Mouse (Mus musculus) forelimb bud, embryonic 11.5 days (tissue): ENCODE measurements around the gene Dock1.

Source experiments
- DNase-seq: peaks from one replicate; pipeline ENCODE4 v3.0.0-alpha.2; 2012; ENCODE audit warnings: low read depth, low spot score

The Dock1 gene

DNA sequence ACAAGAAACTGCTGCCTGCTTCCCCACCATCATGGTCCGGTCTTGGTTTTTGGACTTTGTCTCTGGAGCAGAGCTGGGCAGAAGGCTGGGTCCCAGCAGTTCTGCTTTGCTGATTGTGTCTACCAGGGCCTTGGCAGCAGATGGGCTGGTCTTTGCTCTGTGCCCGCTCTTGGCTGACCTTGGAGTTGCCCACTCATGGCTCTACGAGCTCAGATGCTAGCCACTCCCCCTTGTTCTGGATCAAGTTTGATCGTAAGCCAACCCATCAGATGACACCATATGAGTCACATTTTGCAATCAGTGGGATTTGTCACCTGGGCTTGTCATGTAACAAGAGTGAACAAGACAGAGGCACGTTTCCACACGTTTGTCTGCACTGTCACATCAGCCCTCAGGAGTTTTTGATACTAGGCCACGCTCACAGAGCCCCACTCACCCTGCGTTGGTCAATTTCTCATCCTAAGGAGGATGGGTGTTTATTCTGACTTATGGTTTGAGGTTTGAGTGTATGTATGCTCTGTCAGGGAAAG lies 382.8 kb downstream of the Dock1 start:
- DNase-seq: no peak

DNA sequence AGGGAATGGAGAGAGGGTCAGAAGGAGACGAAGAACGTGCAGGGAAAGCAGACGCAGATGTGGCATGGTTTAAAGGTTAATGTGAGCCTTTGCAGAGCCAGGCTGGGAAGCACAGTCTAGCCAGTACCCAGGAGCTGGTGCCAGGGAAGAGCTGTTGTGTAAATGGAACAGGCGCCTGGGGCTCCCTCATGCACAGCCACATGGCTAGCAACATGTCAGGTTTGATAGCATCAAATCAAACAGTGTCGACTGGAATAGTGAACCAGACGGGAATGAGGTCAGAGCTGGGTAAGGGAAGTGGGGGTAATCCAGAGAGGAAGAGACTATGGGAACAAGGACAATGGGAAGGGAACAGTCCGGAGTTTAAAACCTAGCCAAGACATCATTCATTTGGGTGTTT lies 384.2 kb downstream of the Dock1 start:
- DNase-seq: no peak

DNA sequence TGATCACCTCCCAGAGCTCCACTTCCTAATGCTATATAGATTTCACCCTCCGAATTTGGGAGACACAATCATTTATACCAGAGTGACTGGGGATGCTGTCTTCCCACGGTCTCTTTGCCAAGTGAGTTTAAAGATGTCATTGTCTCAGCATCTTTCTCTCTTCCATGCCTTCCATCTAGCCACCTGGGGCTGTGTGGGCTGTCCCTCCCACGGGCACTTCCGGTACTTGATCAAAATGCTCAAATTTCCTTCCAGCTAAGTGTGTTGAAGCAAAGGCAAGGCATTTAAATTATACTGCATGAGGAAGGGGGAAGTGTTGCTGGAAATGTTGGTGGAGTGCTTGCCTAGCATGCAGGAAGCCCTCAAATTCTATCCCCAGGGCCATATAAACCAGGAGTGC lies 388.6 kb downstream of the Dock1 start:
- DNase-seq: no peak

DNA sequence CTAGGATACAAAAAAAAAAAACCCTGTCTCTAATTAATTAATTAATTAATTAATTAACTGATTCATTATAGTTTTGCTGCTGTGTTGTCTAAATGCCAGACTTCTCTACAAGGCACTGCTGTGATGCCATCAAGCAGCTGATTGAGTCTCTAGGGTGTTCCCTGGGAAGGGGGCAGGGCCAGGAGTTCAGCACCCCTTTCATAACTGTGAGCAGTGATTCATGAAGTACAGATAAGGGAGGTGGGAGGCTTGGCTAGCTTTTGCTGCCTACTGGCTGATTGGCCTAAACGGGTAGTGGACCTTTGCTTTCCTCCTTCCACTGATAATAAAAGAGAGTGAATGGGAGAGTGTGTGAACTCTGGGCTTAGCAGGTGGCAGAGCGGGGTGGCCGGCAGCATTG lies 389.1 kb downstream of the Dock1 start:
- DNase-seq: no peak

DNA sequence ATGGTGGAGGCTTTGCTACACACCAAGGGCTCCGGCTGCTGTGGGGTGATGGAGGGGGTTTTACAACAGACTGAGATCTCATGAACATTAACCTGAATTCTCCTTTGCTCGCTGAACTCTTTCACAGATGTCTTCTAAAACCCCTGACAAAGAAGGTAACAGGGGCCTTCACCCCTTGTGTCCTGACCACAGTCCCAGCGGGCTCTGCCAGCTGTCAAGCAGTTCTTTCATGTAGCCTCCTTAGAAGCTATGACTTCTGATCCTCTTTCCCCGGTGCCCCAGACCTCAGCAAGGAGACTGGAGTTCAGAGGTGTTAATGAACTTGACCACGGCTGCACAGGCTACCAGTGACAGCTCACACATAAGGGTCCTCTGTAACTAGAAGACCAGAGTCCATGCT lies 393.4 kb downstream of the Dock1 start:
- no peak for DNase-seq

DNA sequence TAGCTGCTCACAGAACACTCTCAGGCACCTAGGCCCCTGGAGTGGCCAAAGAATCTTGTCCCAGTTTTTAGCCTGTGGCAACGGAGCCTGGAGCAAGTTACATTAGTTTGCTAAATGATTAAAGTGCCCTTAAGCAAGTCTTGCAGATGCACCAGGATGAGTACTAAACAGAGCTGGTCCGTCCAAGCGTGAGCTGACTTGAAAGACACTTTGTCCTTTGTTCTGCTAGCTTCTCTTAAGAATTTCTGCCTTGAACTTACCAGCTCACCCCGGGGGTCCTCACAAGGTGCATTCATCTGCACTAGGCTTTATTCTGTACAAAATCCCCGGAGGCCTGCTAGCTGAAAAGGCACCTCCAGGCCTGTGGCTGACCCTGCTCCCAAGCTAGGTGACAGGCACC lies 394.8 kb downstream of the Dock1 start:
- DNase-seq: no peak

DNA sequence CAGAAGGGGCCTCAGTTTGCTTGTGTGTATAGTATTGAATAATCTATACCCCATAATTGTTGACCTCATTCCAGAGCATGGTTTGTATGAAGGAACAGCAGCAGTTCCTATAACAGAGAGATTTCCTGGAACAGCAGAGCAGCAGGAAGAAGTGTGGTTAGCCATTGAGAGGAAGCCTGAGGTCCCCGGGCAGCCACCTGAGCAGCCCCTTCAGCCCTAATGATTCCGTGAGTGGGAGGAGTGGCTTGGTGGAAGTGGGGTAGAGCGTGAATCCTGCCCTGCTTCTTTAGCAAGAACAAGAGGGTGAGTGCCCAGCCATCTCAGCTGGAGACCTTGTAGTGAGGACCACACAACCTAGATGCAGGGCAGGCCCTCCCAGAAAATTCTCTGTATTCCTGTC lies 398.4 kb downstream of the Dock1 start:
- no peak for DNase-seq

DNA sequence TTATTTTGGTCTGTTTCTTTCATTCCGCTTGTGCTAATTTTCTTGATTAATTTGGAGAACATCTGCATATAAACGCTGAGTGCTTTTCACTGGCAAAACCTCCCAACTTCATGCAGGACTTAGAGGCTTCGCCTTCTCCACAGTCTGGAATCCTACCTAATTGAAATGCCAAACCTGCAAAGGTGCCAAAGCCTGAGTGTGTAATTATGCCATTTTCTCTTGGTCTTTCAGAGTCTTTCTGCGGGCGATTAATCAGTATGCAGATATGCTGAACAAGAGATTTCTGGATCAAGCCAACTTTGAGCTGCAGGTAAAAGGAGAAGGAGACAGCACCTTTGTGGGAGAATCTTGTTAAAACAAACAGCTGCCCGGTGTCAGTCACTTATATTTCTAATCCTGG lies 406.4 kb downstream of the Dock1 start:
- no peak for DNase-seq

DNA sequence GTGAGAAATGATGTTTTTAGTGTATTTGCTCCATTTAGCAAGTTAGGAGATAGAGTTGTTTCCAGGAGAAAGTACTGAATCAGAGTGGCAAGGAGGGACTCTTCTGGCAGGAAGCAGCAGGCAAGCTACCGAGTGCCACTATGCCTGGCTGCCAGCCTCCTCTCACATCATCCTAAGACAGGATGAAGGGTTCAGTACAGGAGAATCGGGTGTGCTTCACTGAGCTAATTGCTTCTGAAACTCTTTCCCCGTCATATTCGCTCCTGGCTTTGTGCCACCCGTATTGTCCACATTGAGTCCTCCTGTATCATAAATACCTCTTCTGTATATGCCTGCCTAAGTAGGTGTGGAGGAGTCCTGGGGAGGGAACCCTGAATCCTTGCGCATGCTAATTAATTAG lies 406.9 kb downstream of the Dock1 start:
- no peak for DNase-seq

DNA sequence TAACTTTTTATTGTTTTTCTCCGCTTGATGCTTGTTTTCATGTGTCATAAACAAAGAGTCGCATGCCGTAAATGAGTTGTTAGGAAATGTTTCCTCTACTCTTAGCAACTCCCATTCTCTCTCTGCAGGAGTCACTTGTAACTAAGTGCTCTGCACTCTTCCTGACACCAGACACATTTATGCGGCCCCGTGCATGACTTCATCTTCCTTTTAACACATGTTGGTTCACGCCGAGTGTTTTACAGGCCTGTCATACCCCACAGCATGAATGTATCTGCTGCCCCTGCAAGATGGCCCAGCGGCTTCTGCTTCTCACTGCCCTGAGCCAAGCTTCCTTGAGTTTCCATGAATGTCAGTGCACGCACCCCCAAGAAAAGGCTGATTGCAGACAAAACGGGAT lies 407.4 kb downstream of the Dock1 start:
- no peak for DNase-seq

DNA sequence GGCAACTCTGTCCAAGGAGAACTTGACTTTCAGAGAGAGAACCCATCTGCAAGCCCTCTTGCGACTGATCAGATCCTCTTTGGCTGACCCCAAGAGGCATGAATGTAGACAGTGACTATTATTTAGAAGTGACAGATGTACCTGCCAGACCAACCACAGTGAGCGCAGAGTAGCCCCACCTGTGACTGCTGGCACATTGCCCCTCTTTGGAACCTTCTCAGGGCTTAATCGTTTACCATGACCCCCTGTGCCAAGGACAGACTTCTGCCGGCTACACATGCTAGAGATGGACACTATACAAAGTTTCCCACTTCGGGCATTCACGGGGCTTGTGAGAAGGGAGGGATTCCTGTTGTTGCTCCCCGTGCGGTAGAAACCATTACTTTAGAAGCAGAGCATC lies 413.0 kb downstream of the Dock1 start:
- DNase-seq: no peak

DNA sequence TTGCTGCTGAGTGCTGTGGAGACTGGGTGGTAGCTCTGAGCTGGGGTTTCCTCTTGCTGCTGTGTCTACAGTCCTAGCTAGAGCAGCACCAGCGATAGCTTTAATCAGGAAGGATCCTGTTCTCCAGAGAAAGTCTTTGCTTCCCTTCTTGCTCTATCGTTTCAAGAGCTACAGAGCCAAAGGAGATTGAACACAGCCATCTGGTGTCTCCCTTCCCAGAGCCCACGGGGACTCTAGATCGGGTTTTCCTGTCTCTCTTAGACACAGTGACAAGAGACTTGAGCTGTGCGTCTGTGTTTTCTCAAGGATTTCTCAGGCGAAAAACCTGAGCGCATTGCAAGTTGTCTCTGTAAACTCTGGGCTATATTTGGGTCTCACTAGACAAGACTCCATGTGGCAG lies 413.6 kb downstream of the Dock1 start:
- no peak for DNase-seq

DNA sequence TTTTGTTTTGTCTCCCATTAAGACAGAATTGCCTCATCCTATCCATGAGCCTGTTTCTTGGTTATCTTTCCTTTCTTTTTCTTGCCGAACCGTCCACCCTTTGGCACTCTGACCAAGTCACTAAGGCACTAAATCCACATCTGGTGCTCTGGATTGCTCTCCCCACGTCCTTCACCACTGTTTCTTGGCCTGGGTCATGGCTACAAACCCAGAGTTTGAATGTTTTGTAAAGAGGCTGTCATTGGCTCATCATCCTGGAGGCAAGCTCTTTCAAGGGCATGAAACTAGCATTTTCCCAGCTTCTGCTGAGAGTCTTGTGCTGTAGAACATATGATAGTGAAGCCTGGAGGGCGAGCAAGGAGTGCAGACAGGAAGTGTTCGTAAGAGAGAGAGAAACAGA lies 416.1 kb downstream of the Dock1 start:
- DNase-seq: no peak

DNA sequence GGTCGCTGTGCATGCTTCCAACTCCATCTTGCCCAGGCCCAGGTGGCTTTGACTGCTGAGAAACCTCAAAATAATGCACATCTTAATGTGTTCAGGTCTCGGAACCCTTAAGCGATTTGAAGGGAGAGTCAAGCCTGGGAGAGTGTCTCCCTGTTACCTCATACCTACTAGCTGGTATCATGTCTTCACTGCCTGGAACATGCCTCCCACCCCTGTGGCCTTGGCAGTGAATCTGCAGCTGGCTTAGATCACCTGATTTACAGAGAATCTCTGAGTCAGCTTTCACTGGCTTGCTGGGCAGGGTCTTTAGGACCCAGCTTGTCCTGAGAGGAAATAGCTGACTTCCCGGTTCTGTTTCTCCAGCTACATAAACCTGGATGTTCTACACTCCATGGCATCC lies 419.2 kb downstream of the Dock1 start:
- no peak for DNase-seq

DNA sequence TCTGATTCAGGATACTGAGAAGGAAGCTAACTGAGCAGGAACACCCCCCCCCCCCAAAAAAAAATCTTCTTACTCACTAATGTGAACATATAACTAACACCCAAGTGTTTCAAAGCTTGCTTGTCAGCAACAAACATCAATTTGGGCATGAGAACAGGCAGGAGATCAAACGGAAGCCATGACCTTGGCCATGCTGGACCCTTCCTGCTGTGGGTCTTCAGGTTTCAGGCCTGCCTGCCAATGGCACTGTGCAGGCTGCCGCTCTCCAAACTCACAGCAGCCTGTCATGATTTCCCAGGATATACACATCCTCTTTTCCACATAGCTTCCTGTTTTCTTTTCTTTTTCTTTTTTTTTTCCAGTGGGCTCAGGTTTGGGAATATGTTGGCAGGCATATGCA lies 423.4 kb downstream of the Dock1 start:
- DNase-seq: no peak

DNA sequence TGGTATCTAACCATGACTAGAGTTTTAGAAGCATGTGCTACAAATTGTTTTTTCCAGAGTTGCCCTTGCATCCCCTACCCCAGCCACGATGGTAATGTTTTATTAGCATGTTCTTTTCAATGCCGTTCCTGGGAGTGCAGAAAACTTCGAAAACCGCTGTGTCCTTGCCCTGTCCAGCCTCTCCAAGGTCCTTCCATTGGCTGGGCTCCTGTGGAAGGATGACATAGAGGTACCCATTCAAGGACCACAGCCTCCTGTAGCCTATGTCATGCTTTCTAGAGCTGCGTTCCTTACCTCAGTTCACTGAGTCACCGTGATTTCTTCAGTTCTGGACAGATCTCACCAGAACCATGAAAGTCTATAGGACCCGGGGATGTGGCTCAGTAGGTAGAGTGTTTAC lies 431.5 kb downstream of the Dock1 start:
- DNase-seq: no peak

DNA sequence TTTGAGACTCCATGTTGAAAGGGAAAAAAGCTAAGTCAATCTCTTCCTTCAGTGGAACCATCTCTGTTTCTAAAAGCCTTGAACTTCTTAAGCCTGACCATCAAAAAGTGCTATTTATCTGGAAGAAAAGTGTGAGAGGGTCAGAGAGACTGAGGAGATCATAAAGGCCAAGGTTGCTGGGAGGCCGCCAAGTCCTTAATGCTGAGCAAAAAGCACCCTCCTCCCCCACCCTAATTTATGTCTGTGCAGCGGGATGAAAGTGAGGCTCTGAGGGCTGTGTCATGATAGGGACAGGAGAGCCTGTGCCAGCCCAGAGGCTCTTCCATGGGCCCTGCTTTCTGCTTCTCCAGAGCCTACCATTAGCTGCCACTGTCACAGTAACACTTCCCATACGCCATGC lies 436.1 kb downstream of the Dock1 start:
- no peak for DNase-seq

DNA sequence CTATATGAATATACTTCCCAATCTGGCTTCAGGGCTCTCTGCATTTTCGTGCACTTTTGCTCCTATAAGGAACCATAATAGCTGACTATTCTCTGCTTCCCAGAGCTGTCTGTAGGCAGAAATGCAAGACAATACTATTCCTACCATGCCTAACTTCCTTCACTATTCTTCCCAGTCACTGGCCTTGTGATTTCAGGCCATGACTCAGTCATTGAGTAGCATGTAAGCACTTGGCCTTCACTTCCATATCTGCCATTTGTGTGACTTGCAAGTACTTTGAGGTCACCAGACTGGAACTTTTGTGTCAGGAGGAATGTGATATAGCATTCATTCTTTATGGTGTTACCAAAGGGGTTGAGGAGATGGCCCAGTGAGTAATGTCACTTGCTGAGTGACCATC lies 439.9 kb downstream of the Dock1 start:
- no peak for DNase-seq

DNA sequence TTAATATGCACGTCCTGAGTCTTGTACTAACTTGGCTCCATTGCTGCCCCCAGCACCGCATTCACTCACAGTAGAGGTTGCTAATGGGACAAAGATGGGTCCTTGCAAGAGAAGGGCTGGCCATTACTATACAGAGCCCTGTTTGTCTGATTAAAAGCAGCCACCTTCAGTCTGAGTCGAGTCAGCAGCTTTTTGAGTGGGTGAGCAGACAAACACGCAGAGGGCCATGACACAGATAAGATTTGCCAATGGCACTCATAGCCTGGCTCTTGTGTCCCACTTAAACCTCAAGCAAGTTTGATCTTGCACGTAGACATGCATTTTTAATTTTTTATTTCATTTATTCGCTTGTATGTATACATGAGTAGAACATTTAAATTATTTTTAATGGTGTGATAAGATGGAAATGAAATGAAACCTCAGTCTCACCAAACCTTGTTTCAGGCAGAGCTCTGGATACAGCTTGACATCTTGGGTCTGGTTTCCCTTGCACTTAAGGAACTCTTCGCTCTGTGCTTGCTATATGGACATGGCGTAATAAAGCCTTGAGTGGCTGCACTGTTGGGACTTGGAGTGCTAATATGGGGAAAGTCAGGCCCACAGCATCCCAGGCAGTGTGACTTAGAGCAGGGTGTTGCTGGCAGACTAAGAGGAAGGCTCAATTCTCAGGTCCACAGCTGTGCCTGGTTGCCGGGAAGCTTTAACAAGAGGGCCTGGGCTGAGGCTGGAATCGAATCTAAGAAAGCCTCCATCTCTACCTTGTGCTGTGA lies 455.0 kb downstream of the Dock1 start:
- no peak for DNase-seq

DNA sequence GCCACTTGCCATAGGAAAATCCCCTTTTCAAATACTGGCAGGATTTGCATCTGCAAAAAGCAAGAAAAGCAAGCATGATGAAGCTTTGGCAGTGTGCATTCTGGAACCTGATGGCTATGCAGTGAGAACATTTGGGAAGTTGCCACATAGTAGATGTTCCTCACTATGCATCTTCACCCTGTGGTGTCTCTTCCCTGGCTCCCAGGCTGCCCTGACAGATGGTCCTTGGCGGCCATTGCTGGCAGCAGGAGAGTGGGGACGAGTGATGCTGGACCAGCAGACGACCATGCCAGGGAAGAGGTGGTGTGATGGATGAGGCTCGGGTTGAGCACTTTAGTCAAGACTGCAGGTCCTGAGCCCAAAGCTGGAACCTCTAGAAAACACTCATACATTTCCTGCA lies 462.0 kb downstream of the Dock1 start:
- no peak for DNase-seq

DNA sequence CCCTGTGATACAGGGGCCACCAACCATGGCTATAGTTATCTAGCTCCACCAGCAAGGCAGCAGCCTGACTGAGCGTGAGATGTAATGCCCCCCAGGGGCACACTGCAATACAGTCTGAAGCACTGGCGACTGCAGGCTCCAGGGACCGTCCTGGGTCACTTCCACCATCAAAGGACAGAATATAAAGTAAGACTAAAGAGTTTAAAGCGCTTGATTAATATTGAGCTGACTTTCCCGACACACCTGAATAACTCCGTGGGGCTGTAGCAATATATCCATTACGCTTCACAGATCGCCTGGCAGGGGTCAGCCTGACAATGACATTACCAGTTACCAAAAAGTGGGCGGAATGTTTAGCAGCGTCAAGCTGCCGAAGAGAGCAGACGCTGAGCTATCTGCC lies 464.2 kb downstream of the Dock1 start:
- DNase-seq: no peak

DNA sequence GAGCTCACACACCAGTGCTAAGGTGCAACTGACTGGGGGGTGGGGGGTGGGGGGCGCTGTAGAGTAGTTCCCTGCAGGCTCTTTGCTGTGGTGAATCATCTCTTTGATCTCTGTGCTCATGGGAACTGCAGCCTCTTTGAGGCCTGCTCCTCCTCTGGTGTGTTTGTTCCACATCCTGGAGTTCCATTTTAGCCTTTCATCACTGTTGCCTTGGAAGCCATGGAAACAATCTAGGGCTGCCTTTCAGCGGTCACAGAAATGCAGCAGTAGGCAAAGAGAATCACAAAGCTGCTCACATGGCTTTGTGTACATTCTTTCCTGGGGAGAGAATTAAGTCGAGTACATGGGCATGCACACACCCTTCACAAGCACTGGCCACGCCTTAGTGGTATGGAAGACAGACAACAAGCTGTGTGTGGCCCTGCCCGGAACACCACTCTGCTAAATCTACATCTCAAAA lies 468.7 kb downstream of the Dock1 start:
- DNase-seq: no peak

DNA sequence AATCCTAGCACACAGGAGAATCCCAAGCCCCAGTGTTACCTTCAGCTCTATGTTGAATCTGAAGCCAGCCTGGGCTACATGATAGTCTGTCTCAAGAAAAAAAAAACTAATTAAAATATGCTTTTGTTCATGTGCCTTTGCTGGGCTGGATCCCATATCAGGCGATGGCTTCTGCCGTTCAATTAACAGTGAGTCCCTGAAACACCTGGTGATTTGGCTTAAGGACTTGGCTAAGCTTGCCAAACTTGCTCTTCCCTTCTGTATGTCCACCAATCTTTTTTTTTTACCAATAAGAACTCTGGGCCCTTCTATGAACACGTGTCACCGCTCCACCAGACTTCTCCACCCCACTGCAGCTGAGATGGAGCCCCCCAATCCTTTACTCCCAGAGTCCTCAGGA lies 474.3 kb downstream of the Dock1 start:
- DNase-seq: no peak

DNA sequence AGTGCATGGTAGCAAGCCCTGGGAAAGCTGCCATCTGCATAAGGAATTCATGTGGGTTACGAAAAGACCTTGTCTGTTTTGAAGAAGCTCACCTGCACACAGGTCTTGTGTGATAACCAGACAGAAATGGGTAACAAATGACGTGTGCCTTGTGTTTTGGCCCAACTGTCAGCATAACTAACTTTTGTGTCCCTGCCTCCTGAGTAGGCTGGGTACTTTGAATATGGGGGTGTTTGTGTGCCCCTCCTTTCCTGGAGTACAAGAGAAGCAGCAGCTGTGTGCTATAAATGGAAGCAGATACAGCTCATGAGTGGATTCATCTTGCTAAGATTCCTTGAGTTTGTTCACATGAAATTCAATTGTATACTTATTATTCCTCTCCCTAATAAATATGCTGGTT lies 480.5 kb downstream of the Dock1 start:
- DNase-seq: no peak
